Mouse (Mus musculus) macrophage (primary cell): Measurements from ENCODE around the gene Phc1. TPM values are rescaled to one million over a fixed set of nuclear protein-coding genes. Genes with fewer than 3 reads are reported as not detected.

Experiments used
- H3K27ac ChIP-seq: fragments of 350-480 bp; formaldehyde crosslinking; 2 replicates; pipeline ENCODE4 v1.9.0; 2021
- H3K36me3 ChIP-seq: fragments of 350-480 bp; formaldehyde crosslinking; 2 replicates; pipeline ENCODE4 v1.9.0; 2021; ENCODE audit errors: inconsistent target
- H3K4me3 ChIP-seq: fragments of 350-480 bp; formaldehyde crosslinking; 2 replicates; pipeline ENCODE4 v1.9.0; 2021; ENCODE audit errors: inconsistent target
- H3K79me2 ChIP-seq: fragments of 350-480 bp; formaldehyde crosslinking; 2 replicates; pipeline ENCODE4 v1.9.0; 2021; ENCODE audit errors: inconsistent target
- WGBS: methylation state at CpG from one replicate; pipeline ENCODE4 v1.1.7; 2026; ENCODE audit warnings: inconsistent platforms; ENCODE audit not compliant: missing documents; 5-methylcytosine and 5-hydroxymethylcytosine counted together
- polyA plus RNA-seq: library from polyadenylated mRNA; stranded (reverse); fragments of 250-400 nt; gene quantifications from 3 replicates; pipeline ENCODE4 v1.2.4, GENCODE M21; 2018; ENCODE audit warnings: inconsistent platforms

The Phc1 gene
- polyA plus RNA-seq, 1 experiment from 2014 or later = 4.7 TPM

DNA sequence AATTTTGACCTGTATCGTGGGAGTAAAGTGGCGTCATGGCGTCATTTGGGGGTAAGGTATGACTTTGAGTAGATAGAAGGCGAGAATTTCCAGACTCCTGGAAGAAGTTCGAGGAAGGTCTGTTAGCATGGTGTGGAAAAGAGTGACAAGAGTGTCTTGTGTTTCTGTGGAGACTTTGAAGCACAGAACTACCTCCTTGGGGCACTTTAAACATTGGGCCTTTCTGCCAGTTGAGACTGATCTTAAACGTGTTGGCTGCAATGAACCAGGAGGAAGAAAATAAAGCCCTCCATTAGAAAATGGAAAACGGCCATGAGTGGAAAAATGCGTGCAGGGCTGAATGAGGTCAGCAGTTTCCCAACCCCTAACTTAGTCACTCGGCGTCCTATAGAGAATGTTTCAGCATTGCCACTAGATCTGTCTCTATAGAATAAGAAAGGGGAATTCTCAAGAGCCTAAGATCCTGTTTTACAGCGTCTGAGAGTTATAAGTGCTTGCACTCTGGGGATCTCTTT is 30.9 kb downstream of the Phc1 start:
- peaks cover 39% of the 10 kb centered on the region for H3K79me2 ChIP-seq
- H3K36me3 ChIP-seq = peaks cover 18% of the 10 kb centered on the region
- H3K27ac ChIP-seq = peak overlapping the region; percentile 90
- WGBS = under 1% methylated on average over 11 of the region's 11 CpGs
- peak overlapping the region; percentile 100 for H3K4me3 ChIP-seq

DNA sequence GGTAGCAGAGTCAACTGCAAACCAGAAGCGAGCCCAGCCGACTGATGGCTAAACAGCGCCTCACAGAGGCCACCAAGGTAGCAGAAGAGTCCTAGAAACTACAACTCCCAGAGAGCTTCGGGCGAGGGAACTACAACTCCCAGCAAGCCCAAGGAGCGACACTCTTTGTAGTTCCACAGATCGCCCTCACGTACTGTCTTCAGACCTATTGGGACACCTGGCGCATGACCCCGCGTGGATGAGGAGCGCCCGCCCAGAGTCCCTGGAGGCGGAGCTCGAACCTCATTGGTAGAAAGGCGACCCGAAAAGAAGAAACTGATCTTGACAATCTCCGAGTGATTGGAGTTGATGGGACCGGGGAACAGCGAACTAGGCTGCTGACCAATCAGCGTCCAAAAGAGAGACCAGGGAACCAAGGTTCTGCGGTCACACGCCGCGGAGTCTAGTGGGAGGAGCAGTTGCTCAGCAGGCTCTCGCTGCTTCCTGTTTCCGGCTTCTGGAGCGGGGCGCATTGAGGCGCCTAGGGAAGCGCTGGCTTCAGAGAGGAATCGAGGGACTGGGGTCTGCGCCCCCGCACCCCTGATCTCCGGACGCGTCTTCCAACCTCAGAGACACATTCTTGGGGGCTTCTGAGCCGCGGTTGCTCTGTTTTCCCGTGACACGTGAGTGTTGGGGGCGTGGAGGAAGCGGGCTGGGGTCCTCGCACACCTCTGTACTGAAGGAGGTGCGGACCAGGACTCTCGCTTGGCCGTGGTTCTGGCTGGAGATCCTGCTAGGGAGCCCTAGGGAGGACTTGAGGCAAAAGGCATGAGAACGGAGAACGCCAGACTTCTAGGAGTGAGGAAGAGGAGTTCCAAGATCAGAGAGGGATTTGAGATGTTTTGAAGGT is 31.6 kb downstream of the Phc1 start, which contains the start of gene M6pr:
Gene M6pr, plus strand, starts transcription at position 216 of the 889 bp plus-strand sequence.
- Histone ChIP-seq H3K79me2 (peaks cover 39% of the 10 kb centered on the region), H3K27ac (peak within 1 kb of the TSS; percentile 90), H3K4me3 (peak within 1 kb of the TSS; percentile 100), H3K36me3 (peaks cover 11% of the 10 kb centered on the region; the same call in 1 of the 2 replicates)
- WGBS = under 1% methylated on average over 48 of the region's 49 CpGs

GRCm38 (mm10) chr6:122308136-122308504 is 32.2 kb downstream of the Phc1 start:
- Histone ChIP-seq H3K4me3 (peak overlapping the region; percentile 100), H3K79me2 (peaks cover 39% of the 10 kb centered on the region), H3K36me3 (peaks cover 5% of the 10 kb centered on the region; the same call in 1 of the 2 replicates), H3K27ac (no peak overlapping the region)
- WGBS = 71% methylated on average over 6 of the region's 6 CpGs

GRCm38 (mm10) chr6:122306707-122307106 is 33.7 kb downstream of the Phc1 start:
- Histone ChIP-seq H3K36me3 (no peaks in the 10 kb centered on the region), H3K79me2 (peaks cover 25% of the 10 kb centered on the region), H3K4me3 (no peak overlapping the region), H3K27ac (no peak overlapping the region)
- 95% methylated on average over 4 of the region's 4 CpGs for WGBS

DNA sequence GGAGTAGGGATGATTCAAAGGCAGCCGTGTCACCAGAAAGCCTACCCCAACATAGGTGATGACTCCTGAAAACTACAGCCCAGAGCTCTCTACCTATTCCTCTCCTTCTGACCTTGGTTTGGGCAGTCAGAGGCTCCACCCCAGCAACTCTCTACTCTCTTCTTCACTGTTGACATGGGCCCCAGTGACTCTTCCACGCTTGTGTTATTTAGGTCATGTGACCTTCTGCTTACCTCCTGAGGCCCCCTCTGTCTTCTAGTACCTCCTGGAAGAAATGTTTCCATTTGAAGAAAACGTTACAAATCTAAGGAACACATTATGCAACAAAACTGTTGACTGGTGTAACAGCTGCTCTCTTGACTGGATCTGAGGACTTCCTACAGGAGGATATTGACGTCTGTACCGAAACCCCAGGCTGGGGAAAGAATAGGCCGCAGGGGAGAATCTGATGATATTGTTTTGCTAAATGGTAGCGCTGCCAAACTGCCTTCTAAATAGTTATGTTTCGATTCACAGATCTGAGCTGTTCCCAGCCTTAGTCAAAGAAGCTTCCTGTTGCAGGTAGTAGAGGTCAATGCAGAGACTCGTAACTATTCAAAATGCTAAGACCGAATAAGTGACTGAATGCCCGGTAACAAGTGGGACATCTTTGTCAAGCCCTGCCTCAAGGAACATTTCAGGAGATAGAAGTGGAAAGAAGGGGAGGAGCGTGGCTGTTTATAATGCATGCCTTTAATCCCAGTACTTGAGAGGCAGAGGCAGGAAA is 35.4 kb downstream of the Phc1 start:
- WGBS = 83% methylated on average over 12 of the region's 12 CpGs
- H3K4me3 ChIP-seq = no peak overlapping the region
- H3K36me3 ChIP-seq = no peaks in the 10 kb centered on the region
- H3K79me2 ChIP-seq = peaks cover 8% of the 10 kb centered on the region
- no peak overlapping the region for H3K27ac ChIP-seq

DNA sequence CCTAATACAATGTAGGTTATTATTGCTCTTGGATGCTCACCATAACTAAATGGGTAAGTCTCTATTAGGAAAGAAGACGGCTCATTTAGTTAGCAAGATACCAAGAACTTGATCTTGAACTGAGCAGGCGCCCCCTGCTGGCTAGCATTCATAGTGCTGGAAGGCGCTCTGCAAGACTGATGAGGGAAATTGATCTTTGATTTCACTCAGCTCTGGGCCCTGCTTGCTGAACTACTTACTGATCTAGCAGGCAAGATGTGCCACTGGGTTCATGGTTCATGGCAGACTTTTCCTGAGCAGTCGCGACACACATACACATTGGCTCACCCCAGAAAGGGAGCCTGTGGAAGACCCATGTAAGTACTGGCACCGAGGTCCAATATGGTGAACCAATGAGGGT is 36.0 kb downstream of the Phc1 start:
- no peak overlapping the region for H3K27ac ChIP-seq
- 55% methylated on average over 6 of the region's 6 CpGs for WGBS
- H3K4me3 ChIP-seq = no peak overlapping the region
- peaks cover 5% of the 10 kb centered on the region for H3K79me2 ChIP-seq
- no peaks in the 10 kb centered on the region for H3K36me3 ChIP-seq

DNA sequence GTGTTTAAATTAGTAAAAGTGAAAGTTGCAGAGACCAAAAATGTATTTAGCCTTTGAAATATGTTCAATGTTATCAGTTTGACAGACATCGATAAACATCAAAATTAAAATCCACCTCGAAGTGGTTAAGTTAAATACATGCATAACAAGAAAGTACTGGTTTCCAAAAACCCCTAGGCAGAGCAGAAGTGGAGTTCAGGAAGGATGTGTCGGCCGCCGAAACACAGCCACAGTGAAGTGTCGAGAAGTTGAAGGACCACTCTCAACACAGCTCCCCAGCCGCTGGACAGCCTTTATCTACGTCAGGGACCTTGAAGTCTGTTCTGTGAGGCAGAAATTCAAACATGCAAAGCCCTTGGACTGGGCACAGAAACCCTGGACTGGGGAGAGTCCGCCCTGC is 36.8 kb downstream of the Phc1 start:
- 38% methylated on average over 9 of the region's 9 CpGs for WGBS
- no peak overlapping the region for H3K4me3 ChIP-seq

DNA sequence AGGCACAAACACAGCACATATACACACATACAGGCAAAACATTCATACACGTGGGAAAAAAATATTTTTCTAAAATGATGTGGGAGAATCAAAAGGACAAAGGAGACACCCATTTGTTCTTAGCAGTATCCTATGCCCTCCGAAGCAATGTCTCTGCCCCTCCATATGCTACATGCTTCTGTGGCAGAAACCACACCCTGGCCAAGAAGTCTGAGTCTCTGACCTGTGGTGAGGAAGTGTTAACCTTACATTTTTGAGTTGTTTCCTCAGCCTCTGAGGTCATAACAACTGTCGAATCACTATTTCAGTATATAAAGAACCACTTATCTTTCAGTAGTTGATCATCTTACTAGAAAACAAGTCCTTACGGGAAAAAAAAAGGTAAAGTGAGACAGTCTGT is 37.7 kb downstream of the Phc1 start:
- H3K79me2 ChIP-seq = no peaks in the 10 kb centered on the region
- H3K36me3 ChIP-seq = no peaks in the 10 kb centered on the region
- no peak overlapping the region for H3K4me3 ChIP-seq
- 60% methylated on average over 4 of the region's 4 CpGs for WGBS
- H3K27ac ChIP-seq = no peak overlapping the region

More for the DNA sequence above, 36.8 kb downstream of the Phc1 start:
- Histone ChIP-seq H3K79me2 (no peaks in the 10 kb centered on the region), H3K27ac (no peak overlapping the region), H3K36me3 (no peaks in the 10 kb centered on the region)

DNA sequence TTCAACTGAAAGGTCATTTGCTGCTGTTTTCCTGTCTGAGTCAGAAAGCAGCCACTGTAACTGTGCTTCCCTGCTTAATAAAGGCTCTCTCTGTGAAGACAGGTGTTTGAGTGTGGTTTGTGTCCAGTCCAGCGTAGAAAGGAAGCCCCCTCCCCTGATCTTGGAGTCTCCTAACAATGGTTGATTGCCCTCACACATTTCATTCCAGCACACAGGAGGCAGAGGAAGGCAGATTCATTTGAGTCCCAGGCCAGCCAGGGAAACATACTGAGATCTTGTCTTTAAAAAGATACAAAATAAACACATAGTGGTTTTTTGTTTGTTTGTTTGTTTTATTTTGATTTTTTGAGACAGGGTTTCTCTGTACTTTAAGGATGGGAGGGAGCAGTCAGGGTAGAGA is 38.2 kb downstream of the Phc1 start:
- Histone ChIP-seq H3K36me3 (no peaks in the 10 kb centered on the region), H3K79me2 (no peaks in the 10 kb centered on the region), H3K4me3 (no peak overlapping the region), H3K27ac (no peak overlapping the region)
- WGBS = 83% methylated on average over 1 of the region's 1 CpGs

DNA sequence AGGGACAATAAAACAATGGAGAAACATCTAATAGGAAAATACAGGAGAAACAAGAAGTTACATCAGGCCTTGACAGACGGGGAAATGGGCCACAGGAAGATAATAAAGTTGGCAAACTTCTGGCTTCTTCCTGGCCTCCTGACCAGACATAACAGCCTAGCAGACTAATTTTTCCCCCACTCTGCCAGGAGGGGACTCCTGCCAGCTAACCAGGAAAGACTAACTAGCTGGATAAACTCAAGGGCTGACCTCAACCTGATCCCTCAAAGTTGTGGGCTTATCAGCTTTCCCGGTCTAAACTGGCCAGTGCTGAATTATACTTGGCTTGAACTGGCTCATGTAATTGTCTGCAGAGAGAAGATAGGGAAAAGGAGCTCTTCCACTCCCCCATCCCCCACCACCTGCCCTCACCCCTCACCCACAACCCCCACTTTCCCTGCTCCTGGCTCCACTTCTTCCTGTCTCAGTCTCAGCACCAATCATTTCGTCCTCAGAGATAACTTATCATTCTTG is 40.7 kb downstream of the Phc1 start:
- Histone ChIP-seq H3K79me2 (no peaks in the 10 kb centered on the region), H3K4me3 (no peak overlapping the region), H3K36me3 (no peaks in the 10 kb centered on the region), H3K27ac (no peak overlapping the region)
- WGBS = 54% methylated on average over 3 of the region's 3 CpGs

- no peak overlapping the region for H3K4me3 ChIP-seq
- 76% methylated on average over 4 of the region's 4 CpGs for WGBS
- H3K79me2 ChIP-seq = no peaks in the 10 kb centered on the region
- no peaks in the 10 kb centered on the region for H3K36me3 ChIP-seq
- no peak overlapping the region for H3K27ac ChIP-seq
Measured at GRCm38 (mm10) chr6:122298223-122298609, 42.1 kb downstream of the Phc1 start.

- no peaks in the 10 kb centered on the region for H3K36me3 ChIP-seq
- 22% methylated on average over 24 of the region's 25 CpGs for WGBS
- H3K79me2 ChIP-seq = no peaks in the 10 kb centered on the region
- no peak overlapping the region for H3K27ac ChIP-seq
- peak overlapping the region; percentile 36 for H3K4me3 ChIP-seq
Measured at GRCm38 (mm10) chr6:122297279-122298222, 42.8 kb downstream of the Phc1 start.

- 76% methylated on average over 3 of the region's 3 CpGs for WGBS
- no peak overlapping the region for H3K4me3 ChIP-seq
- H3K27ac ChIP-seq = no peak overlapping the region
- H3K79me2 ChIP-seq = no peaks in the 10 kb centered on the region
- H3K36me3 ChIP-seq = no peaks in the 10 kb centered on the region
Measured at GRCm38 (mm10) chr6:122296918-122297278, 43.5 kb downstream of the Phc1 start.

DNA sequence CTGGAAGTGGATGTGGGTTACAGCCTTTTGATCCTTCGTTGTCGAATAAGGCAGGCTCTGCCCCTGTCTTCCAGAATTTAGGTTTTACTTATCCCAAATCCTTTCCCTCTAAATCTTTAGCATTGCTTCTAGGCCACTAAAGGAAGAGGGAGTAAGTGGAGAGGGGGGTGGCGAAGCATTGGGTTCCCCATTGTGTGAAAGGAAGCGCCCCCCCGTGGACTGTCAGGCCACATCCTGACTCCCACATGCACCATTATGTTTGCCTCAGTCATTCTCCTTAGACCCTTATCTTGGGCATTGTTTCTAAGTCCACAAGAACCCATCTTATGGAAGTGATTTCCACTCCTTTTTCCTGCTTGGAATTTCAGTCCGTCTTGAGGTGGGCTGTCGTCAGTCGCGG is 45.1 kb downstream of the Phc1 start:
- 76% methylated on average over 9 of the region's 9 CpGs for WGBS

More for the DNA sequence above, 45.1 kb downstream of the Phc1 start:
- no peak overlapping the region for H3K27ac ChIP-seq
- H3K79me2 ChIP-seq = no peaks in the 10 kb centered on the region
- no peaks in the 10 kb centered on the region for H3K36me3 ChIP-seq
- no peak overlapping the region for H3K4me3 ChIP-seq
